Mouse (Mus musculus) cerebellum, postnatal 4 days (tissue): ENCODE measurements around the gene Osbpl6.

ENCODE experiments used
- DNase-seq, 2 experiments: peaks; one replicate each; pipeline ENCODE4 v3.0.0; 2022; ENCODE audit warnings: low spot score in 2 of 2, mixed read lengths in 1 of 2

The Osbpl6 gene

DNA sequence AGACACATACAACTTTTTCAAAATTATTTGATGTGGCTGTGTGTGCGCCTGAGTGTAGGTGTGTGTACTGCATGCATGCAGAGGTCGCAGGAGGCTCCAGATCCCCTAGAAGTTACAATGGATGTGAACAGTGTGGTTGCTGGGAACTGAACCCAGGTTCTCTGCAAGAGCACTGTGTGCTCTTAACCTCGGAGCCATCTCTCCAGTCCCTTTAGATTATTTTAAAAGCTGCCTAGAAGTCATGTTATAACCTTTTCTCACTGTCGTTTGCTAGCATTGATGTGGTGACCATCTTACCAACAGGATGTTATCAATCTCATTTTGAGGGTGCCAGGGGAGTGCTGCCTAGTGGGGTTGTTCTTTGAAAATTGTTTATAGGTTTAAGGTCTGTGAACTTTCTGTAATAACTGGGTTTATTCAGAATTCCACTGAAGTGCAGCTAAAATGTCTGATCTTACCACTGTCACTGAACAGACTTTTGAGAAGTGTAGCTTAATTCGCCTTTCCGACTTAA lies 15.2 kb downstream of the Osbpl6 start:
- DNase-seq = no peak

DNA sequence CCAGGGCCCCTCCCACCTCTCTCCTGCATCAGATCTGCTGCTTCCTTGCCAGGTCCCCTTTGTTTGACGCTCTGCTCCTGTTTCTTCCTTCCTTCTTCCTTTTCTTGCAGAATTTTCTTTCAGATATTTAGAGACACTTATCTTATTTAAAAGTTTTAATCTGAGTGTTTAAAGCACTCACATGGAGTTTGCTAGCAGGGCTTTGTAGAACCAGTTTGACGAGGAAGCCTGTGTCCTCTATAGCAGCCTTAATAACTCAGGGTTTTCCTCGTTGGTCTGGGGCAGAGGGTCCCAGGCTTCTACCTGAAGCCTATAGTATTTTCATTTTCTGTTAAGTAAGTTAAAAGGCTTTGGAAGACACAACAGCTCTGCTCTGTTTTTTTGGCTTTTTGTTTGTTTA lies 20.5 kb downstream of the Osbpl6 start:
- no peak for DNase-seq

DNA sequence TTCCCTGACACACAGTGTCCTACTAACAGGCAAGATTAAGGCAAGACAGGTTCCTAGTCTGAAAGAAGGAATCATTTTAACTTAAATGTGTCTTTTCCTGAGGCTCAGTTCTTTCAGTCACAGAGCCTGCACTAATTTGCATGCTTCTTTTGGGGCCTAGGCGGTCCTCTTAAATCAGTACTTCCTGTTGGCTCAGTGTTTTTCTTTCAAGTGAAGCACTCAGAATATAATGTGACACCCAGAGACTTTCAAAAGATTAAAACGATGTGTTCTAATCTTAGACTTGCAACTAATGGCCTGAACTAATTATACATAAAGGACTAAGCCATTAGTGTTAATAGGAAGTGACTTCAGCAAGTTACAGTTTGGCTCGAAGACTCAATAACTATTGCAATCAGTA lies 23.0 kb downstream of the Osbpl6 start:
- DNase-seq = no peak

DNA sequence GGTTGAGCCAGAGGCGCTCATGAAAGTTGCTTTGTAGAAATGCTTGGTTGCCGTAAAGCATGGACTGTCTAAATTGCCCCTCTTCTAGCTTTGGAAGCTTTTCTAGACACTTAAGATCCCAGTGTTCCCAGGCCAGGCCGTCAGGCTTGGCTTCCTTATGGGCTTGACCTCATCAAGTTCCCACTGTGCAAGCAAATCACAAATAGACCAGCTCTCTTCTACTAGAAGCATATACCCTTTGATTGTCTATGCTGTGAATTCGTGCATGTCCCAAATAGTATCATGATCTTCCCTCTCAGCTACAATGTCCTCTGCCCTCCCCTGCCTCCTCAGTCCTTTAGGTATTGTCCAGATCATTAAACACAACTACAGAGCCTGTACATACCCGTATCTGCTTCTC lies 23.5 kb downstream of the Osbpl6 start:
- DNase-seq = no peak

DNA sequence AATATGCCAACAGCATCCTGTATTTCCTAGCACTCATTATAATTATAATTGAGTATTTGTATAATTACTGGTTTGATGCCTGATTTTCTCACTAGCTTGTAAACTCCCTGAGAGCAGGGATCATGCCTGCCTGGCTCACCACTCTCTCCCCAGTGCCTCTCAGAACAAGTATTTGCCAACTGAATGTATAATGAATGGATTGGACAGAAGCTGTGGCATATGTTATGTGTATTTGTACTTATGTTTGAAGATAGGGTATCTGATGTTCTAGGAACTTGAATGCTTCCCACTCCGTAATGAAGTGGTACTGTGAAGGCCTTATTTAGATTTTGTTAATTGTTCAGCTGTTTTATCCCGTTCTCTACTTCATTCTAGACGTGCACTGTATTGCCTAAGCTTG lies 24.2 kb downstream of the Osbpl6 start:
- no peak for DNase-seq

DNA sequence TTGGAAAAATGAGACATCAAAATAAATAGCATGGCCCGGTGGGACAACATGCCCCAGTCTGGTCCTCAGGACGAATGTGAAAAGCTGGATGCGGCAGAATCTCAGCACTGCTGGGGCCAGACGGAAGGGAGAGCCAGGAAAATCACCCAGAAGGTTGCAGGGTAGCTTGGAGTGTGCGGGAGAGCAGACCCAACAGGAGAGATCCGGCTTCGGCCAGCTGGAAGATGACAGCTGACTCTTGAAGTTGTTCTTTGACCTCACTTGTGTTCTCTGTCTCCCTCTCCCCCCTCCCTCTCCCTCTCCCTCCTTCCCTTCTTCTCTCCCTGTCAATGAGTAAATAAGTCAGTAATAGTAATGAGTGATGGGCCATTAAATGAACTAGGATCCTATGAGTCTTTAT lies 27.9 kb downstream of the Osbpl6 start:
- DNase-seq = no peak

DNA sequence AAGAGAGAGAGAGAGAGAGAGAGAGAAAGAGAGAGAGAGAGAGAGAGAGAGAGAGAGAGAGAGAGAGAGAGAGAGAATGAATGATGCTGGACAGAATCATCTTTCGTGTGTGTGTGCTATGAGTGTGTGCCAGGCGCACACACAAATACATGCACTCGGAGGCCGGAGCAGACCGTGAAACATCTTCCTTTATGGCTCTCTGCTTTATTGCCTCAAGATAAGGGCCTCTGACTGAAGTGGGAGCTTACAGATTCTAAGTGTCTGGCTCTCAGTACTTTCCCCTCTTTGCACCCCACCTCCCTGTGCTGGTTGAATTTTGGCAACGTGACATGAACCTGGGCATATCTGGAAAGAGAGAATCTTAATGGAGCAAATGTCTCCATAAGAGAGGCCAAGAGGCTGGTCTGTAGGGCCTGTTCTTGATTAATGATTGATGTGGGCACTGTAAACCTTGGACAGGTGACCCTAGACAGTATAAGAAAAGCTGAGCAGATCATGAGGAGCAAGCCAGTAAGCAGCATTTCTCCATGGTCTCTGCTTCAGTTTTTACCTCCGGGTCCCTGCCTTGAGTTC lies 29.4 kb downstream of the Osbpl6 start:
- DNase-seq = no peak

DNA sequence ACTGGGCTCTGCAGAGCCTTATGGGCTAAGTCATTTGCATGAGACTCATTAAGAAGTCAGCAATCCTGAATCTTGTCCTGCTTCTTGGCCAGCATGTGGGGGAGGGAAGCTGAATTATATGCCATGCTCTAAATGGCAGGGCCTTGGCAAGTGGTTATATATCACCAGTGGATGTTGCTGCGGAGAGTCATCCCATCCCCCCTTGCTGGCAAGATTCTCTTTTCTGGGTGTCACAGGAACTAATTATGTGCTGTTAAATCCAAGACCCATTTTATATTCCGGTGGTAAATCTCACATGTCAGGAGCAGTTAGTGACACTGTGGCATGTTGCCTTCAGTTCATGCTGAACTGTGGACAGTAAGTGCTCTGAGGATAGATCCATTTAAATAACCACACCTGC lies 31.1 kb downstream of the Osbpl6 start:
- no peak for DNase-seq

DNA sequence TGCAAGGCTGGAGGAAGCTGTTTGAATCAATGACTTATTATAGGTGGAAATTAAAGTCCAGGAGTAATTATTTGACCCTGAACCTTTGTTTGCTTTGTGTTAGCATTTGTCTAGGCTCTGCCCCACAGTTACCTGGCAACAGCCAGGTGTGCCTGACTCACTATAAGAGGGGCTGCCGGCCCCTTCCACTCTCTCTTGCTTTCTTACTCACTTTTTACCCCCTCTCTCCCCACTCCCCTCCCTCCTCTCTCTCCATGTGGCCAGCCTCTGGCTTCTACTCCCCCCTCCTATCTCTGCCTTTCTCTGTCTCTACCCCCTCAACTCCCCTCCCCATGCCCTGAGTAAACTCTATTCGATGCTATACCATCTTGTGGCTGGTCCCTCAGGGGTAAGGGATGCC lies 33.2 kb downstream of the Osbpl6 start:
- no peak for DNase-seq

DNA sequence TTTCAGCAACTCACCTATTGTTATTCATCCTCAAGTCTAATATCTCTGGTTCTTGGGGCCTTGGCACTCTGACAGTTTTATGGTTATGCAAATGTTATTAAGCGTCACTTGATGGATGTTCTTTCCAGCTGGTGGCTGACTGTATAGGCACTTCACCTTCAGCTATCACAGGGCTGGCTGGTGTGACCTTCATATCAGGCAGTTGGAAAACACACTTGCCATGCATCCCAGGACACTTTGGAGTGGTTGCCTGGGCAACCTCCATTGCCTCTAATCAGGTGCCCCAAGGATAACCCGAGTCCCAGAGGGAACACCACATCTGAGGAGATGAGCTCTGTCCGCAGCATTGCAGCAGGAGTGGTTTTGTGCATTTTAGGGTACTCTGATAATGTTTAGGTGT lies 35.8 kb downstream of the Osbpl6 start:
- no peak for DNase-seq

DNA sequence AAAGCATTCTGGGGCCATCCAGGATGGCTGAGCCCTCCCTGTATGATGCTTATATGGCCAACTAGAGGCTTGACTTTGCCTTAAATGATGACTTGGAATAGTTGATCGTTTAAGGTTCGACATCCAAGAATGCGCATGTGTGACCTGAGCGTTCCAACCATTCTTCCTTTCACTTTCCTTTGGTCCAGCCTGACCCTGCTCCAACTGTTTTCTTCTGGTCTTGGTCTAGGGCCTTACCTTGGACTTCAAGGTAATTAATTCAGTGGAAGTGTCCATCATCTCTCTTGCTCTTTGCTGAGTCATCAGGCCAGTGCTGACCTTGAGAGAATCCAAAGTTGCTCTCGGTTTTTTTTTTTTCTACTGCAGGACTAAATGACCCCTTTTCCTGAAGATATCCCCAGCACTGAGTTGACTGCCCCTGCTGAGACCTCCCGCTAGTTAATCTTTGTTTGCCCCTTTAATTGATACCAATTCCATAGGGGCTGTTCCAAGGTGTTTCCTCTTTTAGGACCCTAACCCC lies 43.6 kb downstream of the Osbpl6 start:
- DNase-seq = no peak

DNA sequence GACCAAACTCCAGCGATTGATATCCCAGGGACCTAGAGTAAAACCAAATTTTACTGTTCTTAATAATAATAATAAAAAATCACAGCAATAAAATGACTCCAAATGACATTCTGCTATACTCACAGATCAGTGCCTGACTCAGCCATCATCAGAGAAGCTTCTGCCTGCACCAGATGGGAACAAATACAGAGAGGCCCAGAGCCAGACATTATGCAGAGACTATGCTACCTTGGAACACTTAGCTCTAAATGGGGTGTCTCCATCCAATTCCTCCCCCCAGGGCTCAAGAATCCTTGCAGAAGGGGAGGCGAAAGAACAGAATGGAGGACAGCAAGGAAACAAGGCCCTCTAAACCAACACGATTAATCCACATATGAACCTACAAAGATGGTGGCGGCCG lies 60.4 kb downstream of the Osbpl6 start:
- DNase-seq = no peak

DNA sequence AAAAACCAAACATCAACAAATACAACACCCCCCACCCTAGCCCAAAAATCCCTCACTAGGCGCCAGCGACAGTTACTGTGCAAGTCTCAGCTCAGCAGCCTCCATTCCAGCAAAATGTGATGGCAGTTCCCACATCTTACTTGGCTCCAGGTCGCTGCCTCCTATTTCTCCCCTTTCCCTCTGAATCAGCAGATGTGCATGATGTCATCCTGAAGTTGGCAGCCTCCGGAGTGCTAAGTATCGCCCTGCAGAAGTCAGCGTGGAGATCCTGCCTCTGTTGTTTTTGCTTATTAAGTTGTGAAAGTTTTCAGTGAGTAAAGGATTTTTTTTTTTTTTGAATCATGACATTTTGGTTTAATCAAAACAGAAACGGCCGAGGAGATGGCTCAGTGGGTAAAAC lies 61.9 kb downstream of the Osbpl6 start:
- DNase-seq = no peak

DNA sequence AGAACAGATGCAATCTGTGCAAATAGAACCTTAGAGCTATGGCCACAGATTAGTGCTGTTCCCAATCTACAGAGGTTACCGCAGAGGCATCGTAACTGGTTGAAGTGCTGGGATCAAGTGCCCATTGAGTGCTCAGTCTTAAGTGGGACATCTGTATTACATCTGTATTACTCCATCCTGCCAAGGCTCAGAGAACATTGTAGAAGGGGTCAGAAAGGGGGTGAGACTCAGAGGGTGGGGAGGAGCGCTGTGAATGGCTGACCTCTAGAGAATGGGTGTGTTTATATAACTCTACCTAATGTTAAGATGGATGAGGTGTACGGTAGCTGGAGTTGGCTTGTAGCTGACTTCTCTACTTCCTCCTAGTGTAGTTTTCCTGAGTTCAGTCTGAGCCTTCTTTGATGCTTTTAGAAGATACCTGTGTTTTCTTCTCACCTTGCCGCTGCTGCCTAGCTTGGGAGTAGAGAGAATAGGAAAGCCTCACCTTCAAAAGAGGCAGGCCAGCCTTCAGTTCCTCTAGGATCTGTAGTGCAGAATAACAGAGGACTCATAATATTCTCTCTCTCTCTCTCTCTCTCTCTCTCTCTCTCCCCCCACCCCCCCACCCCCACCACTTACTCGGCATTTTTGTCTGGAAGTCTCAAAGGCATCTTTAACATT lies 62.9 kb downstream of the Osbpl6 start:
- no peak for DNase-seq

DNA sequence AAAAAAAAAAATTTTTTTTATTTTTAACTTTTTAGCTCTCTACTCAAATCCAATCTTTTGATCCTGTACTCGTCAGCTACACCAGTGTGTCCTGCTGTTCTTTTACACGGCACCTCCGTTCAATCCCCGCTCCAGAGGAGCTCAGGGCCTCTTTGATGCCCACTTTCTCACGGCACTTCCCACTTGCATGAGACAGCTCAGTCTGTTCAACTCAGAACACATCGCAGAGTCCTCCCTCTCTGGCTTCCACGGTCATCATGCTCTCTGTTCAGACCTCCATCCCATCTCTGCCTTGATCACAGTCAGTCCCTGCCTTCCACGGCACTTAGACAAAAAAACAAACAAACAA lies 63.4 kb downstream of the Osbpl6 start:
- DNase-seq = no peak

DNA sequence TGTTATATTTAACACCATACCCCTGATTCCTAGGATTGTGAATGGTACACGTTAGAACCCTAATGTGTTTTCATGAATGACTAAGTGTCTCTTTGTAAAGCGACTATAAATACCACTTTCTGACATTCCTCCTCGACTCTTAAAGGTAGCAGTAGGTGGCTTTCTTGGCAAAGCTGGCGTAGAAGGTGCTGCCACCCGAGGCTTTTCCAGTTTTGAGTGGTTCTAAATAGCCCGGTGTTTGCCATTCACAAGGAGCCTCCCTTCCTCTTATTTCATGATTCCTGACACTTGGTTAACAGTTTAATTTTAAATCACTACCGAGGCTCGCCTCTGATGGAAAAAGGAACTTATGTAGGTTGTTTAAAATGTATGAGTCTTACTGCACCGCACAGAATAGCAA lies 64.1 kb downstream of the Osbpl6 start:
- no peak for DNase-seq

DNA sequence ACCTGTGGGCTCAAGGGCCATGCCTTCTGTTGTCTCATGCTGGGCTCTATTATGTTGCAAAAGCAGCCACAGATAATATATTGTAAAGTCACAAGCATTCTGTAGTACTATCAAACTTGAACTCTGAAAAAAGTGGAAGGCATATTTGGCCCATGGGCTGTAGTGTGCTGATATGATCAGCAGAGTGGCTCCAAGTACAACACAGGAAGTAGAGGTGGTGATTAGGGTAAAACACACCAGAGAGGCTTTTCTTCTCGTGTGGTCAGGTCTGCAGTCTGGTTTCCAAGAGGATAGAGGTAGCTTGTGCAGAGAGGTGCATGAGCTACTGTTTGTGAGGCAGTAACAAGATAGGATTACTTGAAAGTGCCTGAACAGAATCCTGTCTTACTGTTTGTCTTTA lies 69.5 kb downstream of the Osbpl6 start:
- no peak for DNase-seq

DNA sequence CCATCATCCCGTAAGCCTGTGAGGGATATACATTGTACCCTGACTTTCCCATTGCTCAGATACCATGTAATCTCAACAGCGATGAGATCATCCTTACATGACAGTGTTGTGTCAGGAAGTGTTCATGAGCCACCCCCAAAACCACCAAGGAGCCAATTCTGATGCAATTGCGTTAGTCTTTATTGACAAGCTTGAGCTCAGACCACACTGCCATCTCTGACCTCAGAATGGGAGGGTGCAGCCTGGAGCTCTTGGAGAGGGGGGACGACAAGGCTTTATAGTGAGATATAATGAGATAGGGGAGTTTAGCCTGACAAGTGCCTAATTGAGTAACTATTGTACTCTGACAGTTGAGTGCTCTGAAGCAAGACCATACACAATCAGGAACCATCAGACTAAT lies 82.5 kb downstream of the Osbpl6 start:
- DNase-seq = no peak

DNA sequence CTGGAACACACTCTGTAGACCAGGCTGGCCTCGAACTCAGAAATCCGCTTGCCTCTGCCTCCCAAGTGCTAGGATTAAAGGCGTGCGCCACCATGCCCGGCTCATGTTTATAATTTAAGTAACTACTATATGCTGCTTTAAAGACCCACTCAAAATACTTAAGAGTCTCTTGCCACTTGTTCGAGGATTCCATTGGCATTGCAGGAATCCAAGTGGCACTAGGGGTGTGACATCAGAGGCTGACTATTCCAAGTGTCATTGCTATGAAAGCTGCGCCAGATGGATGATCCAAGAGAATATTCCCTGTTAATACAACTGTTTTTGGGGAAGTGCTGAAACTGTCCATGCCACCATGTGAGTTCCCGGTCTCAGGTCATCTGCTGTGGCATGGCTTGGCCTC lies 83.9 kb downstream of the Osbpl6 start:
- DNase-seq = no peak

DNA sequence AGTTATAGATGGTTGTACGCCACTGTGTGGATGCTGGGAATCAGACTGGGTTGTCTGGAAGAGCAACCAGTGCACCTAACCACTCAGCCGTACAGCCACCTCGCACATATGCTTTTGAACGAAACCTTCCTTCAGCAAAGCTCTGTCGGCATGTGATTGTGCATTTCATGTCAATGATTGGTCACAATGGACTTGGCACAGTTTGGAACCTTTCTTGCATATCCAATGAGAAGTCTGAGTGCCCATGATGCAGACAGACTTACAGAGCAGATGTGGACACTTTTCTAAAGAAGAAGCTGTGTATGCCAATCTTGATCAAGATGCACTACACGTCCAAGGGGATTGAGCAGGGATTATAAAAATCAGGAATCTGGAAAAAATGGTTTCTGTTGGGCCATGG lies 85.1 kb downstream of the Osbpl6 start:
- no peak for DNase-seq

DNA sequence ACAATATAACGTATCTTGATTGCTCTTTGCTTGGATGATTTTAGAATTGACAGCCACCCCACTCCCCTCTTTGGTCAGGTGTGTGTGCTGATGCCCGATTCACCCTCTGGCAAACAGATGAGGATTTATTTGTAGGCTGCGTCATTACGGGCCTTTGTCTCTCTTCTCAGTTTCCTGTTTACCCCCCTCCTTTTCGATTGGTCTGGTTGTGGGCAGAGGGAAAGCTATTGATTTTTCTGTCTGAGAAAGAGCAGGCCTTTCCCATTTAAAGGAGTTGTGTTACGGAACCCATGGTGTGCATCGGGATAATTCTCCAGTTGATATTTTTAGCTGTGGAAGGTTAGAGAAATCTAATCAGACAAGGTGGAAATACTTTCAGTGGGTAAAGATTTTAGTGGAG lies 85.9 kb downstream of the Osbpl6 start:
- DNase-seq = no peak

DNA sequence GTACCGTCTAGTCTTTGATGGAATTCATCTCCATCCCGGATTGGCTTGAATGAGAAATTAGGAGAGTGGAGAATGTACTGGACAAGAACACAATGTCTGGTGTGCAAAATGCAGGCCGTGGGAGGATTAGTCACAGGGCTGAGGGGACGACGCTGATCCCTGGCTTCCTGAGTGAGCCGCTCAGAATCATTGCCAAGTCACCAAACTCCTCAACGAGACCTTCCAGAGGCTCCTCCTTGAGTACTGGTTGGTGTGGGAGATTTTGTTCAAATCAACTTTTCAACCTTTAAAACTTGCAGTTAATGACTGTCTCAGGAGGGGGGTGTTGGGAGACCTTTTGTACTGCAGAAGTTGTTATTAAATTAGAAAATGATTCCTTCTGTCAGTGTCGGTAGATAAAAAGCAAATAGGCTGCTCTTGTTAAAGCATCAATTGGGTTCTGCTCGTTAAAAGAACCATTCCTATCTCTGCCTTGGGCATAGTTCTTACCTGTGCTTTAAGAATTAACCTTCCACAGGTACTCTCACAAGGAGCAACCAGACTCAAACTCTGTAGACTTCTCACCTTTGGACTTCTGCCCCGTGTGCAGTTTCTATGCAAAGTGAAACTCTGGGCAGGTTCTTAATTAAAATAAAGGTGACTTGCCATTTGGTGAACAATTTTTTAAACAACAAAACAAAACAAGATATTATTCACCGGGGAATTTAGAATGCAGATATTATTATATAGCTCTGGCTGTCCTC lies 89.9 kb downstream of the Osbpl6 start:
- DNase-seq = no peak

DNA sequence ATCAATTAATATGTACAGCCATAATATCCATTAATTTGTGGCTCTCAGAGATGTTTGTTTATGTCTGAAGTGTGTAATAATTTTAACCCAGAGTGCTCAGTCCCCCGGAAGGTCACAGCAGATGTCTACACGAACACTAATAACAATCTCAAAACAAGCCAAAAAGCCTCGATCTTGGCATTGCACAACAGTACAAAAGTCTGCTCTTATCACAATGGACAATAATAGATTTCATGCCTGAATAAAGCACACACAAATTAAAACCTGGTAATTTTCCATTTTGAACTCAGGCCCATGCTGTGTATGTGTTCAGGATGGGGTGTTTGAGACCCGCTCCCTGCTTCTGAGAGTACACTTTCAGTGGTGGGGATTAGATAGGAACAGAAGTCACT lies 90.4 kb downstream of the Osbpl6 start:
- no peak for DNase-seq
